Mouse (Mus musculus) MEL (cell line): ENCODE measurements around the gene Inpp5e.

ENCODE experiments used
- CHD2 ChIP-seq: IDR thresholded peaks from 2 replicates; pipeline ENCODE4 v1.6.1; 2011; ENCODE audit warnings: low read length, improper control_type of control experiment
- CTCF ChIP-seq, 3 experiments: IDR thresholded peaks in 2 of 3; conservative IDR thresholded peaks in 1 of 3; 2 replicates each; pipeline ENCODE4 v1.5.1; 2011 to 2012; ENCODE audit warnings: low read length in 3 of 3, low read depth in 2 of 3, mild to moderate bottlenecking in 2 of 3, improper control_type of control experiment in 1 of 3, inconsistent platforms in 1 of 3, mixed read lengths in 1 of 3, moderate library complexity in 1 of 3; ENCODE audit not compliant: control insufficient read depth in 1 of 3, insufficient read depth in 1 of 3, poor library complexity in 1 of 3, severe bottlenecking in 1 of 3
- GABPA ChIP-seq: IDR thresholded peaks from 2 replicates; pipeline ENCODE4 v1.6.1; 2012; ENCODE audit warnings: low read depth, mild to moderate bottlenecking, inconsistent platforms, low read length, improper control_type of control experiment, moderate library complexity
- HCFC1 ChIP-seq: IDR thresholded peaks from 2 replicates; pipeline ENCODE4 v1.6.1; 2012; ENCODE audit warnings: low read depth, mild to moderate bottlenecking, inconsistent platforms, low read length, improper control_type of control experiment, moderate library complexity
- NRF1 ChIP-seq: IDR thresholded peaks from 2 replicates; pipeline ENCODE4 v1.6.1; 2014; ENCODE audit warnings: low read depth, mild to moderate bottlenecking, inconsistent platforms, low read length, improper control_type of control experiment, moderate library complexity; ENCODE audit not compliant: poor library complexity, insufficient read depth, severe bottlenecking
- POLR2A ChIP-seq, 2 experiments: IDR thresholded peaks; 2 replicates each; pipeline ENCODE4 v1.6.1; 2011 to 2012; ENCODE audit warnings: low read length in 2 of 2, mild to moderate bottlenecking in 2 of 2, control low read depth in 1 of 2, improper control_type of control experiment in 1 of 2, low read depth in 1 of 2, moderate library complexity in 1 of 2; ENCODE audit not compliant: control insufficient read depth in 1 of 2, insufficient read depth in 1 of 2, poor library complexity in 1 of 2
- POLR2AphosphoS2 ChIP-seq: IDR thresholded peaks from 2 replicates; pipeline ENCODE4 v1.6.1; 2011; ENCODE audit warnings: low read length, improper control_type of control experiment
- TCF12 ChIP-seq: IDR thresholded peaks from 2 replicates; pipeline ENCODE4 v1.6.1; 2014; ENCODE audit warnings: low read depth, mild to moderate bottlenecking, inconsistent platforms, low read length, improper control_type of control experiment, moderate library complexity
- ZNF384 ChIP-seq: IDR thresholded peaks from 2 replicates; pipeline ENCODE4 v1.6.1; 2012; ENCODE audit warnings: low read depth, mild to moderate bottlenecking, inconsistent platforms, low read length, improper control_type of control experiment

- no peak for TF ChIP-seq GABPA
- TF ChIP-seq POLR2AphosphoS2: no peak
- no peak for TF ChIP-seq NRF1
- TF ChIP-seq POLR2A (IDR thresholded peaks at IDR 0.05; ENCODE audit: control insufficient read depth in 1 of 2, insufficient read depth in 1 of 2, low read depth in 1 of 2, low read length in 2 of 2, poor library complexity in 1 of 2): no peak
- no peak for TF ChIP-seq CTCF (IDR thresholded peaks at IDR 0.05 in 2 of 3, conservative IDR thresholded peaks at IDR 0.05 in 1 of 3; ENCODE audit: control insufficient read depth in 1 of 3, insufficient read depth in 1 of 3, low read depth in 2 of 3, low read length in 3 of 3, poor library complexity in 1 of 3, severe bottlenecking in 1 of 3)
- TF ChIP-seq ZNF384: no peak
- TF ChIP-seq CHD2: no peak
- TF ChIP-seq TCF12: no peak
- TF ChIP-seq HCFC1: no peak
Measured at GRCm38 (mm10) chr2:26418120-26418519, 9.1 kb upstream of the Inpp5e start.
